Mouse (Mus musculus): Measurements from ENCODE around the gene Olfr43.

GRCm38 (mm10) chr11:74183168-74183567 is 28.0 kb downstream of the Olfr43 start:
- no peak for TF ChIP-seq CTCF (IDR thresholded peaks at IDR 0.05)
- no peak for TF ChIP-seq EP300 (IDR thresholded peaks at IDR 0.05)

Data from lung, postnatal 0 days (tissue).